ENCODE assay signal across 21 mouse cellular contexts in the genomic region with DNA sequence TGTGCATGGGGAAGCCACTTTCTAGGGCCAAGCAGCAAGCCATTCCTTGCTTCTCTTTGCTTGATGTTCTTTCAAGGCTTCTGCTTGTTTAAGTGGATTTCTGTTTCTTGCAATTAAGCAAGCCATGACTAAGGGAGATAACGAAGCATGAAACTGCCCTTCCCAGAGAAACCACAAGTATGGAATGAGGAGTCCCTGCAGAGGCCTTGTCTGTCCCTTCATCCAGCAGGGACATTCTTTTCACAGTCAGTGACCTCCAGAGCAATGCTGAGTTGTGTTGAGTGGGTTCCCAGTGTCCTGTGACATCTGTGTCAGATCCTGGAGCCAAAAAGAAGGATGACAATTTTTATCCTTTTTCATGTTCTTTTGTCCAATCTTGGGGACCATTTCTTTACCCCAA.
DNase-seq lines count a peak whose midpoint lies in the region; ATAC-seq and TF ChIP-seq lines count a peak whose summit lies in the region.
"Had no signal": no experiment of that assay in that cellular context is flagged by ENCODE, and none has a peak within 500 bp of the region (broad histone marks: within the 10 kb centered on the region; RNA-seq: fewer than 3 reads in every experiment).

No protein-coding gene starts in this region.

- WGBS in kidney, embryonic 16.5 days = 73% methylated on average over 1 of the region's 1 CpGs
- WGBS in liver, postnatal 0 days (ENCODE audit: insufficient replicate concordance) = 51% methylated on average over 1 of the region's 1 CpGs

- H3K4me1 ChIP-seq in kidney, embryonic 16.5 days (ENCODE audit: insufficient read depth, low read length) = no peaks in the 10 kb centered on the region
- H3K4me1 ChIP-seq in liver, postnatal 0 days (ENCODE audit: insufficient read depth) = peaks cover 32% of the 10 kb centered on the region
- H3K4me1 ChIP-seq: embryonic facial prominence, embryonic 13.5 days; hindbrain, embryonic 15.5 days; stomach, embryonic 15.5 days had no signal

- TF ChIP-seq EP300 in liver, postnatal 0 days (IDR thresholded peaks at IDR 0.05; ENCODE audit: low read depth) = no peak

- no peak for ATAC-seq in kidney, embryonic 16.5 days (ENCODE audit: low FRiP score, low TSS enrichment)
- ATAC-seq in liver, postnatal 0 days = no peak
- ATAC-seq: forebrain, embryonic 16.5 days had no signal

- DNase-seq in kidney, adult 11 months = peak; percentile 21
- peak; percentile 87 for DNase-seq in Muller cell, postnatal 12 days (ENCODE audit: inconsistent ontology term)
- peak; percentile 35 for DNase-seq in kidney, postnatal 14 days
- no peak for DNase-seq in liver, postnatal 0 days
- DNase-seq in testis, postnatal 10 days (ENCODE audit: low spot score) = no peak
- DNase-seq in right cerebral cortex, postnatal 25 days = no peak
- DNase-seq: adrenal gland, postnatal 25 days; cerebellum, adult 11 months; cerebellum, postnatal 14 days; gastrocnemius, postnatal 25 days; heart, postnatal 14 days; lung, adult 18-20 months; lung, postnatal 14 days; thymus, postnatal 25 days had no signal

- H3K27me3 ChIP-seq in kidney, embryonic 16.5 days (ENCODE audit: insufficient read depth, low read length) = no peaks in the 10 kb centered on the region
- no peaks in the 10 kb centered on the region for H3K27me3 ChIP-seq in liver, postnatal 0 days (ENCODE audit: insufficient read depth, low read length)
- H3K27me3 ChIP-seq: embryonic facial prominence, embryonic 13.5 days; heart, embryonic 12.5 days; hindbrain, embryonic 15.5 days; stomach, embryonic 15.5 days had no signal

- no peak overlapping the region for H3K4me3 ChIP-seq in kidney, embryonic 16.5 days (ENCODE audit: low read length)
- no peak overlapping the region for H3K4me3 ChIP-seq in liver, postnatal 0 days (ENCODE audit: low read depth, low read length)
- H3K4me3 ChIP-seq: embryonic facial prominence, embryonic 13.5 days; heart, embryonic 12.5 days; hindbrain, embryonic 15.5 days; stomach, embryonic 15.5 days had no signal

- H3K27ac ChIP-seq in kidney, embryonic 16.5 days (ENCODE audit: low read length) = no peak overlapping the region
- H3K27ac ChIP-seq in liver, postnatal 0 days (ENCODE audit: low read depth) = peak overlapping the region; percentile 49; the same call in 1 of the 2 replicates
- H3K27ac ChIP-seq: embryonic facial prominence, embryonic 13.5 days; hindbrain, embryonic 15.5 days; kidney, postnatal 0 days; stomach, embryonic 15.5 days had no signal

- no peaks in the 10 kb centered on the region for H3K36me3 ChIP-seq in kidney, embryonic 16.5 days (ENCODE audit: insufficient read depth, low read length)
- H3K36me3 ChIP-seq in liver, postnatal 0 days (replicated peaks; ENCODE audit: insufficient read depth, low read length) = no peaks in the 10 kb centered on the region
- H3K36me3 ChIP-seq: embryonic facial prominence, embryonic 13.5 days; heart, embryonic 12.5 days; hindbrain, embryonic 15.5 days; stomach, embryonic 15.5 days had no signal

- no peak overlapping the region for H3K9ac ChIP-seq in kidney, embryonic 16.5 days (replicated peaks; ENCODE audit: low read length)
- no peak overlapping the region for H3K9ac ChIP-seq in liver, postnatal 0 days (replicated peaks)
- H3K9ac ChIP-seq: embryonic facial prominence, embryonic 13.5 days; heart, embryonic 12.5 days; hindbrain, embryonic 15.5 days; stomach, embryonic 15.5 days had no signal

- no peak for TF ChIP-seq CTCF in liver, postnatal 0 days (IDR thresholded peaks at IDR 0.05; ENCODE audit: low read depth)

- H3K9me3 ChIP-seq in kidney, embryonic 16.5 days (ENCODE audit: low read length) = no peaks in the 10 kb centered on the region
- H3K9me3 ChIP-seq in liver, postnatal 0 days (ENCODE audit: low read length) = no peaks in the 10 kb centered on the region
- H3K9me3 ChIP-seq: embryonic facial prominence, embryonic 13.5 days; heart, embryonic 12.5 days; hindbrain, embryonic 15.5 days; stomach, embryonic 15.5 days had no signal

- H3K4me2 ChIP-seq in kidney, embryonic 16.5 days (replicated peaks; ENCODE audit: low read depth, low read length) = no peak overlapping the region
- H3K4me2 ChIP-seq in liver, postnatal 0 days (ENCODE audit: low read depth, low read length) = no peak overlapping the region
- H3K4me2 ChIP-seq: embryonic facial prominence, embryonic 13.5 days; heart, embryonic 12.5 days; hindbrain, embryonic 15.5 days; stomach, embryonic 15.5 days had no signal

Comparison
In these comparisons a context has a peak if more than half of its experiments do, and no peak if none do; other contexts are left out.
1. DNase-seq: peak in kidney, adult 11 months (single experiment), Muller cell, postnatal 12 days (single experiment) and kidney, postnatal 14 days (single experiment); none in liver, postnatal 0 days (single experiment), testis, postnatal 10 days (single experiment) and right cerebral cortex, postnatal 25 days (single experiment).